Mouse (Mus musculus): ENCODE measurements around the gene Sdhb.
A peak's percentile ranks its signal among the peaks of the same experiment; 100 is the strongest.

Gene Sdhb

GRCm38 (mm10) chr4:140977886-140978692 is 17.1 kb downstream of the Sdhb start:
- DNase-seq (ENCODE audit: low read depth, low spot score): no peak

GRCm38 (mm10) chr4:140981605-140982004 is 20.6 kb downstream of the Sdhb start:
- DNase-seq (ENCODE audit: low read depth, low spot score): peak; percentile 48

GRCm38 (mm10) chr4:140982808-140983207 is 21.8 kb downstream of the Sdhb start:
- DNase-seq (ENCODE audit: low read depth, low spot score): no peak

GRCm38 (mm10) chr4:140983442-140983841 is 22.4 kb downstream of the Sdhb start:
- peak; percentile 94 for DNase-seq (ENCODE audit: low read depth, low spot score)

GRCm38 (mm10) chr4:140984544-140984943 is 23.5 kb downstream of the Sdhb start:
- DNase-seq (ENCODE audit: low read depth, low spot score): no peak

- DNase-seq (ENCODE audit: low read depth, low spot score): no peak
Observed at GRCm38 (mm10) chr4:140986024-140986710, 25.2 kb downstream of the Sdhb start.

- DNase-seq (ENCODE audit: low read depth, low spot score): peak; percentile 93
Observed at GRCm38 (mm10) chr4:140986711-140987395, 25.9 kb downstream of the Sdhb start, which contains the start of gene Atp13a2. Gene Atp13a2 (plus strand): TSS chr4:140986873.

- peak; percentile 56 for DNase-seq (ENCODE audit: low read depth, low spot score)
Observed at GRCm38 (mm10) chr4:140987476-140987875, 26.5 kb downstream of the Sdhb start.

GRCm38 (mm10) chr4:140988706-140989290 is 27.8 kb downstream of the Sdhb start:
- peak; percentile 42 for DNase-seq (ENCODE audit: low read depth, low spot score)

- DNase-seq (ENCODE audit: low read depth, low spot score): no peak
Observed at GRCm38 (mm10) chr4:140989447-140989846, 28.4 kb downstream of the Sdhb start.

- no peak for DNase-seq (ENCODE audit: low read depth, low spot score)
Observed at GRCm38 (mm10) chr4:140992215-140992614, 31.2 kb downstream of the Sdhb start.

GRCm38 (mm10) chr4:140993846-140994245 is 32.8 kb downstream of the Sdhb start:
- no peak for DNase-seq (ENCODE audit: low read depth, low spot score)

GRCm38 (mm10) chr4:140995811-140996210 is 34.8 kb downstream of the Sdhb start:
- no peak for DNase-seq (ENCODE audit: low read depth, low spot score)

- DNase-seq (ENCODE audit: low read depth, low spot score): no peak
Observed at GRCm38 (mm10) chr4:140996812-140997211, 35.8 kb downstream of the Sdhb start.

GRCm38 (mm10) chr4:141005983-141006382 is 45.0 kb downstream of the Sdhb start:
- DNase-seq (ENCODE audit: low read depth, low spot score): no peak

- no peak for DNase-seq (ENCODE audit: low read depth, low spot score)
Observed at GRCm38 (mm10) chr4:141008028-141008427, 47.0 kb downstream of the Sdhb start.

- DNase-seq (ENCODE audit: low read depth, low spot score): no peak
Observed at GRCm38 (mm10) chr4:141010118-141010517, 49.1 kb downstream of the Sdhb start, which contains the start of gene Mfap2. Gene Mfap2 (plus strand): TSS chr4:141010418.

GRCm38 (mm10) chr4:141010526-141010925 is 49.5 kb downstream of the Sdhb start:
- DNase-seq (ENCODE audit: low read depth, low spot score): no peak

- DNase-seq (ENCODE audit: low read depth, low spot score): no peak
Observed at GRCm38 (mm10) chr4:141010941-141011429, 50.0 kb downstream of the Sdhb start.

GRCm38 (mm10) chr4:141011556-141012328 is 50.7 kb downstream of the Sdhb start:
- DNase-seq (ENCODE audit: low read depth, low spot score): no peak

GRCm38 (mm10) chr4:141012558-141012957 is 51.6 kb downstream of the Sdhb start:
- DNase-seq (ENCODE audit: low read depth, low spot score): no peak
